Mouse (Mus musculus): ENCODE data around the gene Ascc1.
A peak's percentile ranks its signal among the peaks of the same experiment; 100 is the strongest.

Gene Ascc1

DNA sequence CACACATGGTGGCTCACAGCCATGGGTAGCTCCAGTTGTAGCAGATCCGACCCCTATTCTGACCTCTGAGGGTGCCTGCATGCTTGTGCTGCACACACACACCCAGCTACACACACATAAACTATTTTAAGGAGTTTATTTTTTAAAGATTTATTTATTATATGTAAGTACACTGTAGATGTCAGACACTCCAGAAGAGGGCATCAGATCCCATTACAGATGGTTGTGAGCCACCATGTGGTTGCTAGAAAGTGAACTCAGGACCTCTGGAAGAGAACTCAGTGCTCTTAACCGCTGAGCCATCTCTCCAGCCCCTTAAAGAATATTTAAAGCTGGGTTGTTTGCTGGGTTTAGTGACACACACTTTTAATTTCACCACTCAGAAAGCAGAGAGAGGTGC lies 16.7 kb downstream of the Ascc1 start:
- DNase-seq (ENCODE audit: low read depth, low spot score), result no peak

DNA sequence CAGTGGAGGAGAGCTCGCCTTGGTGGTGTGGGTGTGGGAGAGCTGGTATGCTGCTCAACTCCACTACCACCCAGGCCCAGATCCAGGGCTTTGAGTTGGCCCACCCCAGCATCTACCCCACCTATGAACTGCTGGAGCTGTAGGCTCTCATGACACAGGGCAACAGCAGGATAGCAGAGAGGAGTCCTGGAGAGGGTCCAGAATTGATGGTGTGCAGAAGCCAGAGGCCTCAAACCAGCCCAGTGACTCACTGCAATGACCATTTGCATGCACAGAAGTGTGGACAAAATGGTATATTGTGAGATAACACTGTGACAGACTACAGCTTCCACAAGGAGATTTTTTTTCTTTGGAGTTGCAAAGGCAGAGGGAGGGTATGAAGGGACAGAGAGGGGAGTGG lies 21.1 kb downstream of the Ascc1 start:
- no peak for DNase-seq (ENCODE audit: low read depth, low spot score)

DNA sequence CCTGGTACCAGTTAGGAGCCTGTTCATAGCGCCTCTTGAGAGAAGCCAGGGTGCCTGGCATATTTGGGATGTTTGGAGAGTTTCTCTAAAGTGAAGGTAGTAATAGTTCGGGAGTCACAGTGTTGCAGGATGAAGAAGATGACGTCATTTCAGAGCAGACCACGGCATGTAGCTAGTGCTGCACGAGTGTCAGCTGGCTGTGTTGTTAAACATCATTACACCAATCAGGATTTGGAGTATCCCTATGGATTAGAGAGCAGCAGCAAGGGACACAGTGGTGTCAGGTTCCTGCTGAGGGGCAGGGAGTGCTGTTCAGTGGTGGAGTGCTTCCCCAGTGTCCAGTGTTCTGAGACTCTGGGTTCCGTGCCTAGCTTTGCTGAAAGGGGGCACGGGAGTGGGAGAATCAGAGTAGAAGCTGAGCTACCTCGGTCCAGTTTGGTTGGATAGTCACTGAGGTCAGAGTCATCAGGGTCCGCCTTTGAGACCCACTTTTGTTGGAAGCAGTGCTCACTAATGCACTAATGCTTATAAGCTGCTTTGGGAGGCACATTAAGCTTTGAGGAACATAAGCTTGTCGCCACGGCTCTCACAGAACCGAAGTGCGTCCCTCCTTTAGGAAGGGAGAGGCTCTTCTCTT lies 24.3 kb downstream of the Ascc1 start:
- DNase-seq (ENCODE audit: low read depth, low spot score), result no peak

DNA sequence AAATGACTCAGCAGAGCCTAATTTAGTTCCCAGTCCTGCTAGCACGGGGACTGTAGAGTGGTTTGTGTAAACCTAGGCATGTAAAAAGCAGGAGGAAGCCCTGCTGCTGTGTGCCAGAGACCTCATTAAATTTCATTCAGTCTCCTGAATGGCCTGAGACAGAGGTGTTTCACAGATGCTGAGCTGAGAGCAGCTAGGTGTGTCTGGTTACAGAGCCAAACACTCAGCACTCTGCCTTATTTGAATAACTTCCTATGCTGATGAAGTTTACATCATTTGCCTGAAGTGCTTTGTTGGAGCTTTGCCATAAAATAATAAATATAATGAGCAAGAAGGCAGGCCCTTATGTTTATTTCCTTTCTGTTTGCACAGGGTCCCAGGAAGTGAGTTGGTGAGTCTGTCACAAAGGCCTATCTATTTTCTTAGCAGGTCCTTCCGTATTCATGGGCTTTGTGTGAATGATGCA lies 25.0 kb downstream of the Ascc1 start:
- no peak for DNase-seq (ENCODE audit: low read depth, low spot score)

DNA sequence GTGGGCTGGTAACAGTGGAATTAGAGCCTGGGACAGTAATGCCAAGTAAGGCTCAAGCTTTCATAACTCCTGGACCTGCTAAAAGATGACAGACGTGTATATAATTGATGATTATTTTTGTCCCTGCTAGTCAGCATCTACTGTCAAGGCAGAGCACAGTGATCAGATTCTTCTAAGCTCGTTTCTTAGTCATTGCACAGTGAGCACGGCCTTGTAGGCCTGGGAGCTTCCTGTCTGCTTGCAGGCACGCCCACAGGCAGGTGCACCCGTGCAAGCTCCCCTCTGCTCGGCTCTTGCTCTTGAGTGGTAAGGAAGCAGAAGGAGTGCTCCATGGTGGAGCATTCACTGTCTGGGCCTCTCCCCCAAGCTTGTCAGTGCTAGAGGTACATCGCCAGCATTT lies 25.6 kb downstream of the Ascc1 start:
- DNase-seq (ENCODE audit: low read depth, low spot score), result no peak

DNA sequence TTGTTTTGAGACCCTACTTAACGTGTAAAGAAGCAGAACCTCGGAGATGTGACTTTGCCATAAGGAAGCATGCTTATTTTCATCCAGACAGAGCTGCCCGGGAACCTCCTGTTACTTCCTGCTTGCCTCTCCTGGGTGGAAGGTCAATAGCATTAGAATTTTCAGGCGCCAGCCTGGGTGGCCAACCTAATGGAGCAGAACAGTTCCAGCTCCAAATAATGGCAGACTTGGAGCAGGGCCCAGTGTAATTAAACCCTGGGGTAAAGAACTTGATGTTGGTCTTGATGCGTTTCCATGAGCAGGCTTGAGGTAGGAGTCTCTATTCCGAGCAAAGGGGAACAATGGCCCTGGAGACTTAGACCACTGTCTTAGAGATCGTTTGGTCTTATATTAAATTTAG lies 26.4 kb downstream of the Ascc1 start:
- no peak for DNase-seq (ENCODE audit: low read depth, low spot score)

DNA sequence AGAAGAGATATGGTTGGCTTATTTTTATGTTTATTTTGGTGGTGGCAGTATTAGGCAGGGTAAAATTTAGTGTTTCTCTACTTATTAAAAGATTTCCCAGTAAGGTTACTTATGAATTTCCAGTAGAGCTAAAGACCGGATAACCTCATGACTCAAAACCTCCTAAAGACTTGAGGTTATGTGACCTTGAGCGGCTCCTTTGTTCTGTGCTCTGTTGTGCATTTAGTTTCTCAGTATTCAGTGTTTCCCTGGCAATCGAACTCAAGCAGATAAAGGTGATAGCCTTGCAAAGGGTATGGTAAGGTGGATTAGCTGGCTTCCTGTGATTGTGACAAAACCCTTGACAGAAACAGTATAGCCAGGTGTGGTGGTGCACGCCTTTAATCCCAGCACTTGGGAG lies 26.8 kb downstream of the Ascc1 start:
- DNase-seq (ENCODE audit: low read depth, low spot score), result no peak

DNA sequence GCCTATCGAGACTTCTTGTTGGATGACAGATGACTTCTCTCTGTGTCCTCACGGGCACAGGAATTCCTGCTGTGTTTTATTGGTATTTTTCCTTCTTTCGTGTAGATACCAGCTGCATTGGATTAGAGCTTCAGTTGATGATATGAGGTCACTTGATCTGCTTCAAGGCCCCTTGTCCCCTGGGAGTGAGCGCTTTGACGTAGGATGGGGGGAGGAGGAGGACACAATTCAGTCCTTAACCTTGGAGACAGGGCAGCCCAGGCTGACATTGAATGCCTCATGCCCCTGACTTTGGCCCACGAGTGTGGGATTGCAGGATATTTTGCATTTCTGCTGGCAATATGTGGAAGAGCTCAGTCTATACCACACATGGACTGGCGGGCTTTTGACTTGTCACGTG lies 29.0 kb downstream of the Ascc1 start:
- DNase-seq (ENCODE audit: low read depth, low spot score), result peak; percentile 7

DNA sequence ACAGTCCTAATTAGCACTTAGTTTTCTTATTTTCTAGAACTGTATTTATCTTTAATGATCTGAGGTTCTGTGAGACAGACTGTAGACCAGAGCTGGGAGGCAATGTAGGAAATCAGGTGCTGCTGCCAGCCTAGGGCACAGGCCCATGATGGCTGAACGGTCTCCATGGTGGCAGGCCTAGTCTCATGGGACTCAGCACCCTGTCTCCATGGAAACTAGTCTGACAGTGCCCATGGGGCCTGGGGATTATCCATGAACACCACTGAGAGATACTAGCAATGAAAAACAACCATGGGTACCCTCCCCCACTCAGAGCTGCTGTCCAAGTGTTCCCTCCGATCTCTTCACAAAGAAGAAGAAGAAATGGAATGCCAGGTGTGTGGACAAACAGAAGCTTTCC lies 29.4 kb downstream of the Ascc1 start:
- DNase-seq (ENCODE audit: low read depth, low spot score), result no peak

DNA sequence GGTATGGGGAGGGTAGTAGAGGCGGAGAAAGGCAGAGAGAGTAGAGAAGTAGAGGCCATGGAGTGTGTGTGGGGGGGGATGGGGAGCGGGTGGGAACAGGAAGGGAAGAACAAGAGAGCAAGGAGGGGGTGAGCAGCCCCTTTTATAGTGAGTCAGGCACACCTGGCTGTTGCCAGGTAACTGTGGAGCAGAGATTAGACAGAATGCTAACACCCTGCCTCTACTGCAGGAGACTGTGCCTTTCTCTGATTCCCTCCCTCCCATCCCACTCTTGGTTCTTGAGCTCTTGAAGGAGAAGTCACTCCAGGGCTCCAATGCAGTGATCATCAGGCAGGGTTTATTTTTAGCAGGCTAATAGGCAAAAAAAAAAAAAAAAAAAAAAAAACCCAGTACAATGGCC lies 30.0 kb downstream of the Ascc1 start:
- DNase-seq (ENCODE audit: low read depth, low spot score), result no peak

DNA sequence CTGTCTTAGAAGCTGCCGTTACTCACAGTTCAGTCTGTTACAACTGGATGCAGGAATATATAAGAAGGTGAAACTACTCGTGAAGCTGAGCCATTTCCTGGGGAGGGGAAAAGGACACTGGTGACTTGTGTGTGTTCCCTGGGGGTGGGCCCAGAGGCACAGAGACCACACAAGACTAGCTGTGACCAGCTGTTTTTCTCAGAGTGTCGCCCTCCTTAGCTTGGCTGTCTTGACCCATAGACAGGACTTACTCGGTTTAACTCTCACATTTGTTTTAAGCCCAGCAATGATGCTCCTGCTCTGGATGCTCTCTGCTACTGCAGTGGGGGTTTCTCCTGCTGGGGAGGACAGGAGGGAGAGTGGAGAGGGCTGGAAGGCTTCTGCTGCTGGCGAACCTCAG lies 30.5 kb downstream of the Ascc1 start:
- DNase-seq (ENCODE audit: low read depth, low spot score), result no peak

DNA sequence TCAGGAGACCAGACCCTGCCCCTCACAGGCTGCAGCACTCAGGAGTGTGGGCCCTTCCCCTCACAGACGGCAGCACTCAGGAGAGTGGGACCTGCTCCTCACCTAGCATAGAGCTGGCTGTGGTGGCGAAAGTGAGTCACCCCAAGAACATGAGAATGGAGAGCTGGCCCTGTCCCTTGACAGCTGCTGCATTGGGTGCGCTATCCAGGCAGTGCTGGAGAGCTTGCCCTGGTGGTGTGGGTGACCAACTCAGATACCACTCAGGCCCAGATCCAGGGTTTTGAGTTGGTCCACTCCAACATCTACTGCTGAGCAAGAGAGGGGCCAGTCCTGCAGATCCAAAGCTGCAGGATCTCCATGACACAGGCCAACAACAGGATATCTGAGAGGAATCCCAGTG lies 32.0 kb downstream of the Ascc1 start:
- peak; percentile 21 for DNase-seq (ENCODE audit: low read depth, low spot score)

DNA sequence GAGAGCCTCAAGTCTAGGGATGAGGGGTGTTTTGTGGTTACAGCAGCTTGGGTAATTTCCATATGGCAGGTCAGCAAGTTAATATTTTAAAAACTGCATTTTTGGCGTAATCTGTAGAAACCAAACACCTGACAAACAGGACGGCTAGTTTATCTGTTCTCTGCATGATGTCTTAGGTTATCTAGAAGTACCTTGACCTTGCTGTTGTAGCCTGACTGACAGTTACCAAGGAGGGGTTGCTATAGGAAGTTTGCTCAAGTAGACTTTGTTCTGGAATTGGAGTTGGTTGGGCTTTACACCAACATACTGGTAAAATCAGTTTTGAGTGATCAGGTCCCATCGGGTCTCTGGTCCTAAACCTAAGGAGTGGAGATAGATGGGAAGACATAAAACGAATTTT lies 33.1 kb downstream of the Ascc1 start:
- no peak for DNase-seq (ENCODE audit: low read depth, low spot score)

DNA sequence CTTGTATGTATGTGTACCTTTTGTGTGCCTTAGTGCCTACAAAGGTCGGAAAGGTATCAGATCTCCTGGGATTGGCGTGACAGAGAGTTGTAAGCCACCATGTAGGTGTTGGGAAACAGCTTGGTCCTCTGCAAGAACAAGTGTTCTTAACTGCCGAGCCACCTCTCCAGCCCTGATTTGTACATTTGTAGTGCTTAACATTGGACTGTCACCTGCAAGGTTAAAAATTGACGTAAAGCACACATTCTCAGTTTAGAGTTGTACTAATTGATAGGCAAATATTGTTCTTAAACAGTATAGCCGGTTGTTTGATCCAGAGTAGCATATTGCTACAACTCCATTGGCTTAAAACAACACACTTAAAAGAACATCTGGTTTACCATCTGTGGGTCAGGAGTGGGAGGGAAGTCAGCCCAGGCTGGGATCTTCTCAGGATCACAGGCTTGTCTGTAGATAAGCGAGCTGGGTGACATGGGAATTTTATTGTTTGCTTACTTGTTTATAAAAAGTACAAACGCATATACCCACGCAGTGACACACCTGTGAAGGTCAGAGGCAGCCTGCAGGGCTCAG lies 39.8 kb downstream of the Ascc1 start:
- DNase-seq (ENCODE audit: low read depth, low spot score), result no peak

DNA sequence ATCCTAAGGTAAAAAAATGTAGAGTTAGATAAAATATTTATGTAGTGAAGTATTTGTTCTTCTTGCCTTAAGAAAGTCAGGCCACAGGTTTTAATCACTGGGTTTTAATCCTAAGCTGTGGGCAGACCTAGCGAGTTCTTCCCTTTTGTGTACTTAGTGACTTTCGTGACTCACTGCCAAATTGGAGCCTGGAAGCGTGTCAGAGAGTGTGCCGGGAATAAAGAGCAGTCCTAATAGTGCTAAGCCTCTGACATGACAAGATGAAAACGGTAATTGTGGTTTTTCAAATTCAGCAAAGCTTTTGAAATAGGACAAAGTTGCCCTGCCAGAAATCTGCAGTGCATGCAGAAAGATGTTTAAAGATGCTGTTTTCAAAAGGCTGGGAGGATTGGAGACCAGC lies 44.1 kb downstream of the Ascc1 start:
- DNase-seq (ENCODE audit: low read depth, low spot score), result no peak

DNA sequence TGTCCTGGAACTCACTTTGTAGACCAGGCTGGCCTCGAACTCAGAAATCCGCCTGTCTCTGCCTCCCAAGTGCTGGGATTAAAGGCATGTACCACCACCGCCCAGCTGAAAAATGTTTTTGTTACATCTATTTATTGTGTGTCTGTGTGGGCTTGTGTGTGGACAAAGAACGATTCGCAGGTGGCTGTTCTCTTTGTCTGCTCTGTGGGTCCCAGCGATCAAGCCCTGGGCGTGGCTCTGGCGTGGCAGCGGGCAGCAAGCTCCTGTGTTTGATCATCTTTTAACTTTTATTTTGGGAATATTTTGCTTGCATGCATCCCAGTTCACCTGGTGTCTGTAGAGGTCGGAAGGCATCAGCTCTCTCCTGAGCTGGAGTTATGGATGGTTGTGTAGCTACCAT lies 48.0 kb downstream of the Ascc1 start:
- no peak for DNase-seq (ENCODE audit: low read depth, low spot score)

DNA sequence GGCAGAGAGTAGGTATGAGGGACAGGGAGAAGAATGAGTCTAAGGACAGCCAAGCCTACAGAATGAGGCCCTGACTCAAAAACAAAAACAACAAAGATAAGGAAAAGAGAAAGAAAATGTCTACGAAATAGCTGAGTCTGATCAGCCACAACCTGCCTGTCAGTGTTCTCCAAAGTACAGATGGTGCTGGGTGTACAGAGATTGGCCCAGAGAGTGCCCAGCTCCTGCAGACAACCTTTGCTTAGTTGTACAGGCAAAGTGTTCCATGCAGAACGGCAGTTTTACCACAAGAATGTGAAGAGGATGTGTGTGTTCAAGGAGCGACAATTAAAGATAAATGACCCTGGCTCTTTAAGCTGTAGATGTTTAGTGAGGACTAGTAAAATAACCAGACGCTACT lies 50.5 kb downstream of the Ascc1 start:
- no peak for DNase-seq (ENCODE audit: low read depth, low spot score)

DNA sequence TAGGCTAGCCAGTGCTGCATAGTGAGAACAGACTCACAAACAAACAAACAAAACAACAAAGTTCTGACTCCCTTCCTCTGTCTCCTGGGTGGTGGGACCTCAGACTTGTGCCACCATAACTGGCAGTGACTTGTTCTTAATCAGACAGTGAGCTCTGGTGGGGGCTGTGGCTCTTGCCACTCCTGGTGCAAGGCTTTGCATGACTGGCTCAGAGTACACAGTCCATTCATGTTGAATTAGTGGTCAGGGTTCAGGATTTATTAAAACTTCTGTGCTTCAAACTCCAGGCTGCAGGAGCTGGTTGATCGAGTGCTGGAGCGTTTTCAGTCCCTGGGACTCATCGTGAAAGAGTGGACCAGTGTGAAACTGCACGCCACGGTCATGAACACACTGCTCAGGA lies 59.6 kb downstream of the Ascc1 start:
- DNase-seq (ENCODE audit: low read depth, low spot score), result no peak

DNA sequence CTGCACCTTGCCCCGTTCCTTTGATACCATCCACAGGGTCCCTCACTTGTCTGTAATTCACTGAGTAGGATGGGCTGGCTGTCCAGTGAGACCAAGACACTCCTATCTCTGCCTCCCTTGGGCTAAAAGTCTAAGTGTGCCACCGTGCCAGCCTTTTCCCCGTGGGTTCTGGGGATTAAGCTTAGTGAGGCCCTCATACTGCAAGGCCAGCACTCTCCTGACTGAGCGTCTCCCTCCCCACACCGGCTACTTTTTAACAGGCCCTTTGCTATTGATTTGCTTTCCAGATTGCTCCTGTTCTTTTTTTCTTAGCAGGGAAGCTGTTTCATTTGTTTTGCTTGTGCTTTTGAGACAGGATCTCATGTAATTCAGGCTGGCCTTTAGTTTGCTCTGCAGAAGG lies 60.3 kb downstream of the Ascc1 start:
- DNase-seq (ENCODE audit: low read depth, low spot score), result no peak

DNA sequence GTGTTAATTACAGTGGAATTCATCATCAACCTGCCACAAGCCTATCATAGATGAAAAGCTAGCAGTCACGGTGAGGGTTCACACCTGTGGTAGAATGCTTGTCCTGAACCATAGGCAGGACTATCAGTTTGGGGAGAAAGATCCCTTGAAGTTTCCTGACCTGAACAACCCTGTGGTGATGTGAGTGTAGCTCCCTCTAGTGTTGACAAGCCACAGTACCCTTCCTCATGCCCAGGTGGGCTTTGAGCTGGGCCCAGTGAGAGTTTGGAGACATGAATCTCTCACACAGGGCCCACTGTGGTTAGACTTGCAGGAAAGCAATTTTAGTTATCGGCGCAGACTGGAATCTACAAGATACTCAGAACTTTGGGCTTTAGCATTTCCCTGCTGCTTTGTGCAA lies 63.9 kb downstream of the Ascc1 start:
- no peak for DNase-seq (ENCODE audit: low read depth, low spot score)

DNA sequence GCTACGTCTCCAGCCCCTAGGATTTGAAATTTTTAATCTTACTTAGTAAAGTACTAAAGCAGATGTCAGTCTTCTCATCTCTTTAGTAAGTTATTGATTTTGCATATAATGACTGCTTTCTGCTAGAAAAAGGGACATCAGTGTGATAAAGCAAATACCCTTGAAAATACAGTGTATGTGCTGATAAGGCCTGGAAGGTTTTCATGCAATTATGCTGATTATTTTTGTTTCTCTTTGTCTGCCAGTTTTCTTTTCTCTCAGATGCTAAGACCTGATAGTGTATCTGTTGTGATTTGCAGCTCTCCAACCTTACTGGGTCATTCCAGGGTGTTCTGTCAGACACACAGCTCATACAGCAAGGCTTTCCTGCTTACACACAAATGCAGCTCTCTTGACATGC lies 72.6 kb downstream of the Ascc1 start:
- no peak for DNase-seq (ENCODE audit: low read depth, low spot score)

DNA sequence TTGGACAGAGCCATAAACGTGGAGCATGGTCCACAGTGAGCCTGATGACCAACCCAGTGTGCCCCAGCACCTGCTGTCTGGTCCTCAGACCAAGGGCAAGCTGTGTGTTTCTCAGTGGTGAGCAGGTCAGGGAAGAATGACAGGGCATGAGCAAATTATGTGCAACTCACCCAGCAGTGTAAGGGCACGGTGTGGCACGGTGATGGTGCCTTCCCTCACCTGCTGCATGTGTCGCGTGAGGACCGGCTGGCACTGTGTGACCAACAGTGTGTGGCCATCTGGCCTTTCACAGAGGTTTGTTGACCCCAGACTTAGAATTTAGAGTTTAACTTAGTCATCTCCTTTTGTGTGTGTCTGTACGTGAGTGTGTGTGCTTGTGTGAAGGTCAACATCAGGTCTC lies 74.6 kb downstream of the Ascc1 start:
- DNase-seq (ENCODE audit: low read depth, low spot score), result no peak

DNA sequence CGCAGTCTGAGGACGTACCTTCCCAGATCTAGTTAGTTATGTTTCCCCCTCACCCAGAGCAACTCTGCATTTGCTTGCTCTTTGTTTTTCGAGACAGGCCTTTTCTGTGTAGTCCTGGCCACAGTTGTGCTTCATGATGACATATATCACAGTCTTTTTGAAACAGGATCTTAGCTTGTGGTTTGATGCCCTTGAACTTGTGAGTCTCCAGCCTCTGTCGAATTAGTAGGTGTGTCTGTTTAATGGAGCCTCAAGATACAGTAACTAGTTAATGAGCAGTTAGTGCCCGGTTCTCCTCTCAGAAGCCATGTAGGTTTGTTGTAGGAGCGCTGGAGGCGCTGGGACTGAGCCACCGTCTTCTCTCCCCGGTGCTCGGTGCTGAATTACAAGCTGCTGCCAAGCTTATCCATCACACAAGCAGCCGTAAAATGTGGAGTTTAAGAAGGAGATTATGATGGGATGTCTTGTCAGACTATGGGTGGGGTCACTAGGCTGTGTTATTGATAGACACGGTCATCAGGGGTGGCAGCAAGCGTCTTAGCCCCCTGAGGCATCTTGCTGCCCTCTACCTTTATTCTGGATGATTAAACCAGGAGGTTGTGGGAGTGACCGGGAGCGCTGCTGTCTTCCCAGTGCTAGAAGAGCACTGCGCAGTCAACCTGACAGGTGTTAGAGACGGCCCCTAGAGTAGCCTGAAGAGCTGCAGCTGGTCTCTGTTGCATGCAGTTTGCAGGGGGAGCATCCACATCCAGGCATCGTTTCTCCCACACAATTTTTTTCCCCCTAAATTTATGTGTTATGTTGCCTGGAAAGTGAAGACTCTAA lies 75.3 kb downstream of the Ascc1 start:
- DNase-seq (ENCODE audit: low read depth, low spot score), result no peak

All from skeletal muscle tissue, adult 2 months (tissue).